Mouse (Mus musculus) lung, embryonic 16.5 days (tissue): ENCODE results near the gene Map3k6. TPM values are rescaled to one million over a fixed set of nuclear protein-coding genes. Genes with fewer than 3 reads are reported as not detected.

Experiments
- ATAC-seq: fragments of 200-750 bp; cut with Nextera tagmentation; 2 replicates; pipeline ENCODE4 v1.8.0; 2017; ENCODE audit warnings: low read depth, mild to moderate bottlenecking, moderate library complexity
- H3K27ac ChIP-seq: fragments of 300-500 bp; sonication (generic); 2 replicates; pipeline ENCODE4 v1.5.1; 2014; ENCODE audit warnings: mild to moderate bottlenecking, control low read depth, low read length
- H3K27me3 ChIP-seq: fragments of 300-500 bp; sonication (generic); 2 replicates; pipeline ENCODE4 v1.6.1; 2014; ENCODE audit warnings: low read depth, low read length, mixed read lengths; ENCODE audit not compliant: control insufficient read depth, insufficient read depth
- H3K36me3 ChIP-seq: fragments of 300-500 bp; sonication (generic); 2 replicates; pipeline ENCODE4 v1.6.1; 2014; ENCODE audit warnings: low read length; ENCODE audit not compliant: control insufficient read depth, insufficient read depth
- H3K4me1 ChIP-seq: fragments of 300-500 bp; sonication (generic); replicated peaks from 2 replicates; pipeline ENCODE4 v1.6.1; 2014; ENCODE audit warnings: low read length, mixed read lengths; ENCODE audit not compliant: control insufficient read depth, insufficient read depth
- H3K4me2 ChIP-seq: fragments of 300-500 bp; sonication (generic); 2 replicates; pipeline ENCODE4 v1.6.1; 2014; ENCODE audit warnings: low read depth, low read length, control low read depth
- H3K4me3 ChIP-seq: fragments of 300-500 bp; sonication (generic); 2 replicates; pipeline ENCODE4 v1.5.1; 2014; ENCODE audit warnings: mild to moderate bottlenecking, low read length, control low read depth
- H3K9ac ChIP-seq: fragments of 300-500 bp; sonication (generic); 2 replicates; pipeline ENCODE4 v1.6.1; 2014; ENCODE audit warnings: low read length, control low read depth
- H3K9me3 ChIP-seq: fragments of 300-500 bp; sonication (generic); 2 replicates; pipeline ENCODE4 v1.6.1; 2016; ENCODE audit warnings: low read length; ENCODE audit not compliant: control insufficient read depth
- WGBS: fragments of 180-500 bp; shearing (Covaris S2); extraction: QIAGEN DNeasy Blood & Tissue Kit; methylation state at CpG from one replicate; pipeline ENCODE4 v1.1.7; 2014; 5-methylcytosine and 5-hydroxymethylcytosine counted together
- polyA plus RNA-seq: library from polyadenylated mRNA; unstranded; fragments of >200 nt; fragmentation: Nextera tagmentation; extraction: Ambion mirVana; gene quantifications from 2 replicates; pipeline ENCODE4 v1.2.1, GENCODE M21; 2015

The Map3k6 gene
- polyA plus RNA-seq, 1 experiment from 2014 or later: 4.2 TPM

DNA sequence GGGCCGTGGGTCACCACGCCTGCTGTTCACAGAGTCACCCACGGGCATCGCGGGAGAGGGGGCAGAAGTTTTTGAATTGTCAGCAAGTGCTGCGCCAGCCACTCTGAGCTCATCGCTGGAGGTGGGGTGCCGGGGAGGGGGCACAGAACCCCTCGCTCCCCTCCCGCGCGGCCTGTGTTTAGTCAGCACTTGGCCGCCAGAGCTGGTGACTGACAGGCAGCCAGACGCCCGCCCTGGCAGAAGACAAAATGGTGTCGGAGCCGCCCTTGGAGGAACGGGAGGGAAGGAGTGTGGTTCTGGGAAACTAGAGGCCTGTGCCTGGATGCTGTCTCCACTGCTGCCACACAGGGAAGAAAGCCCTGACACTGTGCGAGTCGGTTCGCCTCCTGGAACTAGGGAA is 40.3 kb upstream of the Map3k6 start:
- 29% methylated on average over 21 of the region's 21 CpGs for WGBS
- peaks cover 16% of the 10 kb centered on the region for H3K36me3 ChIP-seq
- 0 out of 2 replicates have a peak overlapping the region, but pooled peaks have one; percentile 7 for H3K4me2 ChIP-seq
- H3K9ac ChIP-seq: peak overlapping the region; percentile 49; the same call in 1 of the 2 replicates
- peak overlapping the region; percentile 69 for H3K27ac ChIP-seq
- no peaks in the 10 kb centered on the region for H3K9me3 ChIP-seq
- H3K4me1 ChIP-seq: peaks cover 58% of the 10 kb centered on the region
- no peak overlapping the region for H3K4me3 ChIP-seq
- no peaks in the 10 kb centered on the region for H3K27me3 ChIP-seq
- peak; percentile 21 for ATAC-seq

DNA sequence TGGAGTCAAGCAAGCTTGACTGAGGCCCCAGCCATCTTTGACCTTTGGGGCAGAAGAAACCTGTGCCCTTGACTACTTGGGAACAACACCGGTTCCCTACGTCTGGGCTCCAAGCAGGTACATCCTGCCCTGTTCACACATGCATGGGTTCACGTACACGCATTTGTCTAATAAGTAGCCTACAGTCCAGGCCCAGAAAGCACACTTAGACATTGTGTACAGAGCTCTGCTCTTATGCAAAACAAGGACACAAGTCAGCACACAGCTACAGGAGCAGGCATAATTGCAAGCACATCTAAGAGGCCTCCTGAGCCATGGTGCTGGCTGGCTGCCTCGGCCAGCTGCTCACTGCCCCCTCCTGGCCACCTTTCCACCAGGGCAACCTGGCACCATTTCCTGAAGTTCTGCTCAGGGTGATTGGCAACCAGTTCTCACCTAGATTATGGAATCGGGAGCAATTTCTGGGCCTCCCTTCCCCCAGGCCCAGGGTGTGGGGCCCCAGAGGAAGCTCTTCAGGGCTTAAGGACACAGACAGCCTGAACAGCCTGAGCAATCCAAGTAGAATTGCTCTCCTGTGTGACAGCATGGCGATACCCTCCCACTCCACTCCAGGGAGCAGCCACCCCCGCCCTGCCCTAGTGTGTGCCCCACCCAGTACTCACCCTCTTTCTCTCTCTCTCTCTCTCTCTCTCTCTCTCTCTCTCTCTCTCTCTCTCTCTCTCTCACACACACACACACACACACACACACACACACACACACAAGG is 39.4 kb upstream of the Map3k6 start:
- ATAC-seq: peak; percentile 31
- 60% methylated on average over 8 of the region's 8 CpGs for WGBS

DNA sequence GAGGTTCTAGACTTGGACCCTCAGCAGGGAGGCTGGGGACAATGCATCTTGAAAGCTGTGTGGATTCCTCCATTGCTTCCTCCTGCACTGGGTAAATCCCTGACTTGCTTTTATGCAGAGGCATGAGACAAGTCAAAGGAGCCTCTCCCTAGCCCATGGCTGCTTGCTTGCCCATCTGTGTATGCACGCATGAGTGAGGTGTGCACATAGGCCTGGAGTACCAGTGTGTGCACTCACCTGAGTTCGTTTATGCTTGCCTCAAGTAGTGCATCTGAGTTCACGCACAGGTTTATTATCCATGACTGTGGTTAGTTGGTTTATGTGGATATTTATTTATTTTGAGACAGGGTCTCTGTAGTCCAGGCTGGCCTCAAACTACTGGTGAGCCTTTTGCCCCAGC is 38.4 kb upstream of the Map3k6 start:
- Histone ChIP-seq H3K4me3 (no peak overlapping the region), H3K9ac (no peak overlapping the region), H3K36me3 (no peaks in the 10 kb centered on the region), H3K4me1 (peaks cover 50% of the 10 kb centered on the region), H3K27me3 (no peaks in the 10 kb centered on the region), H3K27ac (no peak overlapping the region; the same call in 1 of the 2 replicates), H3K9me3 (no peaks in the 10 kb centered on the region), H3K4me2 (no peak overlapping the region)
- WGBS: 89% methylated on average over 3 of the region's 3 CpGs
- ATAC-seq: no peak

More for the DNA sequence above, 39.4 kb upstream of the Map3k6 start:
- peaks cover 8% of the 10 kb centered on the region for H3K36me3 ChIP-seq
- peaks cover 58% of the 10 kb centered on the region for H3K4me1 ChIP-seq
- peak overlapping the region; percentile 69 for H3K27ac ChIP-seq
- H3K9me3 ChIP-seq: no peaks in the 10 kb centered on the region
- no peaks in the 10 kb centered on the region for H3K27me3 ChIP-seq
- no peak overlapping the region for H3K4me3 ChIP-seq
- H3K9ac ChIP-seq: no peak overlapping the region
- H3K4me2 ChIP-seq: no peak overlapping the region

DNA sequence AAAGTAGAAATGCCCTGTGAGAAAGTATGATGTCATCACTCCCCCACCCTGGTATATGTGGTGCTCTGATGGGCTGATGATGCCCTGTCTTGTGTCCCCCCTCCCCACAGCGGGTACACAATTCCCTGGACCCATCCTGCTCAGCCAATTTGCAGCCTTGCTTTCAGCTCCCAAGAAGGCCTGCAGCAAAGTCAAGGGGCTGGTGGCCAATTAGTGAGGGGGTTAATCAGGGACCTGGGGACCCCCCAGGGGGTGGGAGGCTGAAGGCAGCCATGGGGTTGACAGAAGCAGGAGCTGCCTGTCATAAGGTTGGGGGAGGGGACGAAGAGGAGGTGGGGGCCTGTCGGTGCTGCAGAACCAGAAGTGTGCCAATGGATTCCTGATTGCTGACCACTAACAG is 37.0 kb upstream of the Map3k6 start:
- Histone ChIP-seq H3K36me3 (no peaks in the 10 kb centered on the region), H3K9me3 (no peaks in the 10 kb centered on the region), H3K4me3 (no peak overlapping the region), H3K9ac (no peak overlapping the region), H3K4me1 (peaks cover 37% of the 10 kb centered on the region), H3K27ac (no peak overlapping the region), H3K4me2 (no peak overlapping the region), H3K27me3 (no peaks in the 10 kb centered on the region)
- WGBS: 53% methylated on average over 3 of the region's 3 CpGs
- ATAC-seq: no peak

DNA sequence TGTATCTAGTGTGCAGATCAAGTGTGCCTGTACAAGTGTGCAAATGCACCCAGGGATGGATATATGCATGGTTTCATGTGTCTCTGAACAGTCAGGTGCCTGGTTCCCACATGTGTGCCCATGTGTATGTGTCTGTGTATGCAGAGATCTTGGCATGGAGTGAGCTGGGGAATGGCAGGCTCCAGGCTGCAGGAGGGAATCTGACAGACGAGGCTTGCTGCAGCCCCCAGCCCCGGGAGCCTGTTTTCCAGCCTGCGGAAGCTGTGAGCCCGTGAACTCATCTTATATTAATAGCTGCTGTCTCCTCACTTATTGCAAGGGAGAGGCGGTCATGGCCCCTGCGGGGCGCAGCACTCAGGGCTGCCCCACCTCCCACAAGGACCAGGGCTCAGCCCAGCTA is 36.2 kb upstream of the Map3k6 start:
- Histone ChIP-seq H3K27me3 (no peaks in the 10 kb centered on the region), H3K4me3 (no peak overlapping the region), H3K4me2 (no peak overlapping the region), H3K9me3 (no peaks in the 10 kb centered on the region), H3K36me3 (no peaks in the 10 kb centered on the region), H3K9ac (peak overlapping the region; percentile 39; the same call in 1 of the 2 replicates), H3K4me1 (peaks cover 31% of the 10 kb centered on the region), H3K27ac (no peak overlapping the region)
- 10% methylated on average over 7 of the region's 7 CpGs for WGBS
- ATAC-seq: no peak

DNA sequence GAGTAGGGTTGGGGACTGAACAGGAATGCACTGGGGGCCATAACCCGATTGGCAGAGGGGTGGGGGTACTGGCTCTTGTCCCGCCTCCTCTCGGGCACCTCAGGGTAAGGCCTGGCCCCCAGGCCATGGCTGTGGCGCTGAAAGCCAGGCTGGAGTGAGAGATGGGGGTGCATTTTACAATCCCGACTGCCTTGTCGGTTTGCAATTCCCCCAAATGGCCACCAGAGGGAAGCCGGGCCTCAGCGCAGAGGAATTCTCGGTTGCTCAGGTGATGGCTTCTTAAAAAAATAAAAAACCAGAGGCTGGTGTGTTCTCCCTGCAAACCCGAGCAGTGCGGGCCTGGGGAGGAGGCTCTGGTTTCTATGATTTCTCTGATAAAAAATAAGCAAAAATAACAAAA is 31.3 kb upstream of the Map3k6 start:
- 2% methylated on average over 11 of the region's 11 CpGs for WGBS
- no peak overlapping the region for H3K27ac ChIP-seq
- H3K9me3 ChIP-seq: no peaks in the 10 kb centered on the region
- no peak overlapping the region for H3K4me3 ChIP-seq
- H3K4me2 ChIP-seq: no peak overlapping the region
- H3K9ac ChIP-seq: no peak overlapping the region
- no peak for ATAC-seq
- peaks cover 3% of the 10 kb centered on the region; the same call in 1 of the 2 replicates for H3K27me3 ChIP-seq
- H3K4me1 ChIP-seq: peaks cover 25% of the 10 kb centered on the region
- no peaks in the 10 kb centered on the region for H3K36me3 ChIP-seq

DNA sequence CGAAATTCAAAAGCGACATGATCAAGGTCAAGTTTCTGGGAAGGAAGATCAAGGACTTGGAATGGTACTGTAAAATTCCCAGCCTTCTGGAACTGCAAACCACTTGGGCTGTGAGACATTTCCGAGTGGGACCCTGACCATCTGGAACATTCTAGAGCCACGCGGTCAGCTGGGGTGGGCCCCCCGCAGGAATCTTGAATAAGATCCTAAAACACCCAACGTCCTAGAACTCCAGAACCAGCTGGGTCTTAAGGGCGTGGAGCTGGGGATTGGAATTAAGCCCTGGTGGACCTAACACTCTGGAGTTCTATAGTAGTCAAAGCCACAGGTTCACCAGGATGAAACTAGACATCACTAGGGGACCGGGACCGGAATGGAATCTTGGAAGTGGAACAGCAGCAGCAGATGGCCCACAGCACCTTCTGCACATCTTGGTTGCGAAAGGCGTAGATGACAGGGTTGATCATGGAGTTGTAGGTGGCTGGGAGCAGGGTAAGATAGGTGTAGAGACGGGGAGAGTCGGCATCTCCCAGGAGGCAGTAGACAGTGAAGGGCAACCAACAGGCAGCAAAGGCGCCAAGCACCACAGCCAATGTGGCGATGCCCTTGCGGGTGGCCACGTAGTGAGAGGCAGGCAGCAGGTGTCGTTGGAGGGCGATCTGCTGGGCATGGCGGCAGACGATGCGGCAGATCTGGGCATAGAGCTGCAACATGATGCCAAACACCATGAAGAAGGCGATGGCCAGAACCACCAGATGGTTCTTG is 30.4 kb upstream of the Map3k6 start:
- Histone ChIP-seq H3K36me3 (no peaks in the 10 kb centered on the region), H3K4me1 (peaks cover 18% of the 10 kb centered on the region), H3K27me3 (peaks cover 4% of the 10 kb centered on the region; the same call in 1 of the 2 replicates), H3K4me2 (no peak overlapping the region), H3K4me3 (no peak overlapping the region), H3K9me3 (no peaks in the 10 kb centered on the region), H3K27ac (no peak overlapping the region), H3K9ac (no peak overlapping the region)
- WGBS: 89% methylated on average over 24 of the region's 24 CpGs
- ATAC-seq: no peak

DNA sequence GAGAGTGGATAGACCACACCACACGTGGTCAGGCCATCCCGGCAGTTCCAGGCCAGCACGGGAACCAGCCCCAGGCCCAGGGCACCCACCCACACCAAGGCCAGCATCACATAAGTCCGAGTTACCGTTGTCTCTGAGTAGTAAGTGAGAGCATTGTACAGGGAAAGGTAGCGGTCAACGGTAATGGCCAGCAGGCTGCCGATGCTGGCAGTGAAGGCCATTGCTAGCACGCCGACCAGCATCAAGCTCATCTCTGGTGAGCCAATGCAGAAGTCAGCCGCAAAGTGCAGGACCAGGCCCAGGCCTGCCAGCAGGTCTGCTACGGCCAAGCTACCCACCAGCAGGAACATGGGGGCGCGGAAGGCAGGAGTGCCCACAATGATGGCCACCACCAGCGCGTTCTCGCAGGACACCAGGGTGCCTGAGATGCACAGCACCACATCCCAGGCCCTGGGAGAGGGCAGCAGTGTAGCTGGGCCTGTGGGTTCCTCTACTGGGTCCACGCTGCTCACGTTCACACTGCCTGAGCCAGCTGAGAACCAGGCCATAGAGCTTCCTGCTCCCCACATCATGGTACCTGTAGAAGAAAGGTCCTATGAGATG is 29.7 kb upstream of the Map3k6 start:
- Histone ChIP-seq H3K27me3 (peaks cover 4% of the 10 kb centered on the region; the same call in 1 of the 2 replicates), H3K9ac (no peak overlapping the region), H3K36me3 (no peaks in the 10 kb centered on the region), H3K4me3 (no peak overlapping the region), H3K4me2 (no peak overlapping the region), H3K27ac (no peak overlapping the region), H3K4me1 (peaks cover 18% of the 10 kb centered on the region), H3K9me3 (no peaks in the 10 kb centered on the region)
- WGBS: 93% methylated on average over 19 of the region's 19 CpGs
- ATAC-seq: no peak
